Mouse (Mus musculus) midbrain, embryonic 10.5 days (tissue): ENCODE results near the gene Plce1. TPM values are rescaled to one million over a fixed set of nuclear protein-coding genes. Genes with fewer than 3 reads are reported as not detected.

Experiments used
- polyA plus RNA-seq: library from polyadenylated mRNA; unstranded; fragments of >200 nt; fragmentation: Nextera tagmentation; extraction: Ambion mirVana; gene quantifications from 2 replicates; pipeline ENCODE4 v1.2.1, GENCODE M21; 2016

The Plce1 gene
- polyA plus RNA-seq, 1 experiment from 2014 or later: 3.1 TPM

Other genes starting within 250 kb of the Plce1 start
- gene Lgi1, start 216.6 kb upstream of the Plce1 start, polyA plus RNA-seq: 2.4 and 2.8 TPM in 2 replicates
- 7.3 and 9.1 TPM in 2 replicates for gene Slc35g1, start 85.1 kb upstream of the Plce1 start, polyA plus RNA-seq